Mouse (Mus musculus): ENCODE results near the gene Gm17720.
"Not testable (repeated sequence)": the region's sequence is repeated elsewhere in the genome, so short reads cannot be mapped to it uniquely, and the experiment has no call there.

The Gm17720 gene

GRCm38 (mm10) chr8:110039659-110040058, 62.9 kb downstream of the Gm17720 start, which contains the start of gene Chst4:
Gene Chst4 (minus strand): TSS chr8:110039740.
- no peak for DNase-seq (ENCODE audit: low spot score in 2 of 2)

GRCm38 (mm10) chr8:110039216-110039615, 63.3 kb downstream of the Gm17720 start:
- DNase-seq (ENCODE audit: low spot score in 2 of 2): no peak

GRCm38 (mm10) chr8:110036156-110036555, 66.4 kb downstream of the Gm17720 start:
- peak in 1 of 2 experiments; percentile 13 for DNase-seq (ENCODE audit: low spot score in 2 of 2)

- DNase-seq (ENCODE audit: low spot score in 2 of 2): peak in 1 of 2 experiments; percentile 11
Measured at GRCm38 (mm10) chr8:110034331-110034730, 68.2 kb downstream of the Gm17720 start.

GRCm38 (mm10) chr8:110033771-110034170, 68.8 kb downstream of the Gm17720 start:
- DNase-seq (ENCODE audit: low spot score in 2 of 2): not testable (repeated sequence)
